Mouse (Mus musculus) adrenal gland, postnatal 36 days (tissue): ENCODE data around the gene Clec9a. TPM values are rescaled to one million over a fixed set of nuclear protein-coding genes. Genes with fewer than 3 reads are reported as not detected.

Experiments
- DNase-seq, 2 experiments: peaks; one replicate each; pipeline ENCODE4 v3.0.0; 2021; ENCODE audit warnings: mixed read lengths in 1 of 2
- total RNA-seq, 2 experiments: library from RNA; stranded (reverse); gene quantifications; 2 replicates each; pipeline ENCODE4 v1.2.3; 2021

Clec9a gene
- total RNA-seq, 2 experiments from 2014 or later: 0.13 to 0.17 TPM

GRCm38 (mm10) chr6:129425217-129425616 lies 16.6 kb downstream of the Clec9a start:
- no peak for DNase-seq

DNA sequence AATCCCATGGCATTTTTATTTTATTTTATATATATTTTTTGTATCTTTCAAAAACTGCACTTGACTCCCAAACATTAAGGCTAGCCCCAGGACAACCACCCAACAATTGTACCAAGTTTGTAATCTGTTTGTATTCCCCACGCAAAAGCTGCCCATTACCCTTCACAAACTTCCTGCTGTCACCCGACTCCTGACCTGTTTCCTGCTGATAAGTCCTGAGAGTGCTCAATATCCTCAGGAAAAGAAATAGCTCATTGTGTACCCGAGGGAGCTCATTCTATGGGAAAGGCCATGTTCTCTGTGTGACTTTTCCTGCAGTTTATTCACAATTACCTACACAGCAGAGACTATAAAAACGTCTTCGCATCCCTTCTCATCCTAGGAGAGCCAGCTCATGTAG lies 17.1 kb downstream of the Clec9a start:
- DNase-seq: peak; percentile 17 to 31

GRCm38 (mm10) chr6:129427281-129427680 lies 18.6 kb downstream of the Clec9a start:
- no peak for DNase-seq

DNA sequence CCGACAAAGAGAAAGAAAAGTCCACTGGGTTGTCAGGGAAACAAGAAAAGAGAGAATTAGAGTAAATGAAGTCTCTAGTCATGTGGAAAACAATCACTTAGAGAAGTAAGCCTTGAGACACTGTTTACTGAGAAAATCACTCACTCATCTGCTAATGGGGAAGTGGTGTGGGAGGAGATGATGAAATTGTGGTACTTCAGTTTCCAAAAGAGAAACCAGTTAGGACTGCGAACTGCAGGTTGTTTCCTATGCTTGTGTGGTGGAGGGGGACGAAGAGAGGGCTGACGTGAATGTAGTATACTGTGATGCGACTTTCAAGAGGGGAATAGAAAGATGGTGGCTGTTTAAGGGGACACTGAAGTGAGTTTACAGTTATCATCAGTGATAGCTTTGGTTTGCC lies 25.6 kb downstream of the Clec9a start:
- no peak for DNase-seq

DNA sequence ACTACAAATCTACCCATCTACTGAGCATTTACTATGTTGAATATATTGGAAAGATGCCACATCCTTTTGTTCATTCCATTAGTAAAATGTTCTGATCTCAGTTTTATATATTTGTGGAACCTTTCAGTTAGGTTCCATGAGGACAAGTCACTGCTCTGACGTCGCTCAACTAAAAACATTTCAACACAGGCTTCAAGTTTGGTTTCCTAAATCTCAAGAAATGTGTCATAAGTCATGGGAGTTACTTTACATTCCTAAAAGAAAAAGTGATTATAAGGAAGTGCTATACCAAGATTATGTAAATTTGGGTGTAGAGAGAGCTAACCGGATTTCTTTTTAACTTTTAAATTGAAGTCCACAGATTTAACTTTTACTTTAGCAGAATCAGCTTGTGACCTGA lies 27.4 kb downstream of the Clec9a start:
- no peak for DNase-seq

- DNase-seq: no peak
Measured at GRCm38 (mm10) chr6:129438033-129438432, 29.4 kb downstream of the Clec9a start.

DNA sequence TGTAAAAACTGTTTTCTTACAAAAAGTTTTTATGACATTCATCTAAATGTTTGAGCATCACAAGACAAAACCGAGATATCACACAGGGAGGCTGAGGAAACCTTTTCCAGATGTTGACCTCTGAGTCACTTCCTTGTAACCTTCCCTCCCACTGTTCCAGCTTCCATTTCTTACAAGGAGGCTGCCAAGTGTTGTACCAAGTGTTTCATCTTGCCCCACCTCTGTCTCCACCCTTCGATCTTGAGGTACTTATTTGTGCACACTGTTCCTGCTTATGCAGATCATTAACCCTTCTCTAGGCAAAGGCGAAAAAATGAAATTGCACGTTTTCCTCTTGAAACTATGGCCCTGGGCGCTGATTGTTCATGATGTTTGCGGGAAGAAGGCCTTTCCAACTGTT lies 41.1 kb downstream of the Clec9a start:
- peak in 1 of 2 experiments; percentile 3 for DNase-seq

- DNase-seq: peak; percentile 24 to 53
Measured at GRCm38 (mm10) chr6:129451411-129452039, 42.9 kb downstream of the Clec9a start, which contains the start of gene Clec1a. Clec1a (minus strand) TSS chr6:129452000.

DNA sequence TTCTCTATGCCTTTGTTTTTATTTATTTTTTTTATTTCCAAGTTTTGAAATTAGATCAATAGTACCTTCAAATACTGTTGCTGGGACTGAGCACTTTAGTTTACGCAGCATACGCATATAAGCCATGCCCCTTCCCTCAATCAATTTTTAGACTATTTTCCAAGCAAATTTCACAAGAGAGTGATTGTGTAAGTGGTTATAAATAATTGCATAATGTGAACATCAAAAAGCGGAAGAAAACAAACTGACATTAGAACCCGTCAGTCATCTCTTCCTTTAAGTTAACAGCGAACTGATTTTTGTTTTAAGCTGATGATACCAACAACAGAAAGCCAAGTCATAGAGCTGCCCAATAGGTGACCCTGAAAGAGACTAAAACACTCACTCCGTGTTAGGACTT lies 62.7 kb downstream of the Clec9a start:
- DNase-seq: no peak

- no peak for DNase-seq
Measured at GRCm38 (mm10) chr6:129472627-129473026, 64.0 kb downstream of the Clec9a start.

Other genes starting within 250 kb of the Clec9a start
- gene Clec2d, start 228.2 kb upstream of the Clec9a start, total RNA-seq: 10 to 100 TPM; 39.7 to 59.7 TPM
- gene Cd69, start 133.4 kb upstream of the Clec9a start, total RNA-seq: under 1 TPM; 0.13 to 0.30 TPM
- not detected for gene 4922502D21Rik, start 77.1 kb upstream of the Clec9a start, total RNA-seq
- 1 to 10 TPM in 1 of 2 experiments, under 1 TPM in 1; 0.93 to 1.4 TPM for gene Clec12a, start 66.2 kb upstream of the Clec9a start, total RNA-seq
- gene Clec12b, start 23.0 kb upstream of the Clec9a start, total RNA-seq: not detected
- gene Clec1b, start 11.6 kb upstream of the Clec9a start, total RNA-seq: 1 to 10 TPM in 1 of 2 experiments, under 1 TPM in 1; 0.56 to 1.2 TPM
- gene Clec1a, start 43.1 kb downstream of the Clec9a start, total RNA-seq: 1 to 10 TPM; 3.4 to 9.7 TPM
- under 1 TPM in 1 of 2 experiments, not detected in 1; 0.40 TPM for gene Olr1, start 98.3 kb downstream of the Clec9a start, total RNA-seq
- not detected for gene Tmem52b, start 103.7 kb downstream of the Clec9a start, total RNA-seq
- 100 to 1,000 TPM; 237 to 286 TPM for gene Gabarapl1, start 124.3 kb downstream of the Clec9a start, total RNA-seq
- gene Klre1, start 169.0 kb downstream of the Clec9a start, total RNA-seq: under 1 TPM in 1 of 2 experiments, not detected in 1; 0.30 TPM
- gene Klrd1, start 182.9 kb downstream of the Clec9a start, total RNA-seq: not detected
- under 1 TPM; 0.10 to 0.72 TPM for gene Klrk1, start 215.0 kb downstream of the Clec9a start, total RNA-seq
- not detected for gene Klrc3, start 234.5 kb downstream of the Clec9a start, total RNA-seq